In the genomic region with DNA sequence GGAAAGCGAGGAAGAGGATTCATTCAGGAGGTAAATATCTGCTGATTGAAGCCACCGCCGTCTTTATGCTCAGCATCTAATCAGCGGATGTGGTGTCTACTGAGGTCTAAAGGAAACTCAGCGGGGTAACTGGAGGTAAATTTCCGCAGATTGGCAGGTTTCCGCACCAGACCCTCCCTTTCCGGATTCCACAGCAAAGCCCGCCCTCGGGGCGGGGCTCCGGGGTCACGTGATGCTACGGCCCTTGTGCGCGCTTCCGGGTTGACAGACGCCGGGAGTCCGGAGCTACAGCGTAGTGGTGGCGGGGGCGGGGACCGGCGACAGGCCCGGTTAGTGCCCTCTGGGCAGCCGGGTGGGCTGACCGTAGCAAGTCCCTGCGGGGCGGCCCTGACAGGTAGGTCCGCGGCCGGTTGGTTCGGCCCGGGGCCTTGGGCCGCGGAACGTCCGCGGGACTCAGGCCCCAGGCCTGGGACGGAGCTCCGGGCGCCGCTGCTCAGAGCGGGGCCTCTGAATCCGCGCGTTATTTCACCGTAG, we compare ENCODE assay signal across 7 mouse cellular contexts. TPM values are rescaled to one million over a fixed set of nuclear protein-coding genes. Genes with fewer than 3 reads are reported as not detected.
A peak's percentile ranks its signal among the peaks of the same experiment; 100 is the strongest.
DNase-seq lines count a peak whose midpoint lies in the region; ATAC-seq lines count a peak whose summit lies in the region.

A gene (plus strand): TSS at position 247 of the 534 bp plus-strand sequence.

- WGBS in intestine, embryonic 16.5 days, result under 1% methylated on average over 49 of the region's 49 CpGs
- WGBS in midbrain, embryonic 11.5 days, result under 1% methylated on average over 49 of the region's 49 CpGs

- H3K4me2 ChIP-seq in intestine, embryonic 16.5 days (ENCODE audit: low read depth, low read length), result peak within 1 kb of the TSS; percentile 88
- H3K4me2 ChIP-seq in midbrain, embryonic 11.5 days, result peak within 1 kb of the TSS; percentile 77

- peak within 1 kb of the TSS; percentile 93 for H3K4me3 ChIP-seq in intestine, embryonic 16.5 days (ENCODE audit: low read length)
- peak within 1 kb of the TSS; percentile 89 for H3K4me3 ChIP-seq in midbrain, embryonic 11.5 days (ENCODE audit: low read depth, low read length)

- H3K27ac ChIP-seq in intestine, embryonic 16.5 days (ENCODE audit: low read length), result peak within 1 kb of the TSS; percentile 77
- peak within 1 kb of the TSS; percentile 41; the same call in 1 of the 2 replicates for H3K27ac ChIP-seq in midbrain, embryonic 11.5 days (ENCODE audit: low read depth, low read length)

- H3K9ac ChIP-seq in intestine, embryonic 16.5 days (ENCODE audit: low read depth, low read length), result peak within 1 kb of the TSS; percentile 85
- H3K9ac ChIP-seq in midbrain, embryonic 11.5 days (ENCODE audit: low read length), result peak within 1 kb of the TSS; percentile 79

- H3K27me3 ChIP-seq in intestine, embryonic 16.5 days (replicated peaks; ENCODE audit: control insufficient read depth, insufficient read depth, low read length), result no peaks in the 10 kb centered on the region
- H3K27me3 ChIP-seq in midbrain, embryonic 11.5 days (ENCODE audit: control insufficient read depth, insufficient read depth, low read length), result no peaks in the 10 kb centered on the region

- H3K4me1 ChIP-seq in intestine, embryonic 16.5 days (ENCODE audit: control insufficient read depth, insufficient read depth, low read length), result peaks cover 16% of the 10 kb centered on the region
- H3K4me1 ChIP-seq in midbrain, embryonic 11.5 days (ENCODE audit: control insufficient read depth, insufficient read depth, low read length), result peaks cover 8% of the 10 kb centered on the region; the same call in 1 of the 2 replicates

- intact Hi-C loops in left cerebral cortex, postnatal 36 days (cut with DNase I), result loop anchor here (10.0 kb wide), 1 partner anchor 55 kb away; no protein-coding TSS in a partner anchor

- ATAC-seq in intestine, embryonic 16.5 days, result peak; percentile 96
- peak; percentile 97 for ATAC-seq in midbrain, embryonic 11.5 days (ENCODE audit: low FRiP score)

- peak; percentile 92 for DNase-seq in adrenal gland, adult 8-10 months
- DNase-seq in embryo, embryonic 9.5 days (ENCODE audit: extremely low spot score), result peak; percentile 97
- peak; percentile 91 to 95 for DNase-seq in gastrocnemius, postnatal 4 days (ENCODE audit: low spot score in 2 of 2)
- DNase-seq in left cerebral cortex, postnatal 36 days (ENCODE audit: low spot score in 2 of 2), result peak; percentile 93
- DNase-seq in midbrain, embryonic 11.5 days (ENCODE audit: low spot score, missing footprints), result peak; percentile 100
- peak; percentile 90 for DNase-seq in skeletal muscle tissue, adult 2 months (ENCODE audit: low read depth, low spot score)

- no peaks in the 10 kb centered on the region for H3K9me3 ChIP-seq in intestine, embryonic 16.5 days (ENCODE audit: control insufficient read depth, low read length)
- no peaks in the 10 kb centered on the region for H3K9me3 ChIP-seq in midbrain, embryonic 11.5 days (ENCODE audit: control insufficient read depth, low read length)

- no peaks in the 10 kb centered on the region; the same call in none of the 2 replicates for H3K36me3 ChIP-seq in intestine, embryonic 16.5 days (ENCODE audit: control insufficient read depth, insufficient read depth, low read length)
- no peaks in the 10 kb centered on the region for H3K36me3 ChIP-seq in midbrain, embryonic 11.5 days (ENCODE audit: control insufficient read depth, insufficient read depth, low read length)

RNA-seq across cellular contexts. Expression of the gene that starts here (rescaled TPM):
- total RNA-seq in adrenal gland, adult 8-10 months (2022), result 10 to 100 TPM; 17.3 to 32.5 (median 26.0) TPM
- 10 to 100 TPM in 1 of 2 experiments, 1 to 10 TPM in 1; 8.8 to 11.3 TPM for total RNA-seq in gastrocnemius, postnatal 4 days (2021)
- 15.4 and 15.6 TPM in 2 replicates for polyA plus RNA-seq in intestine, embryonic 16.5 days (2015; fragmentation: Nextera tagmentation; extraction: Ambion mirVana)
- total RNA-seq in left cerebral cortex, postnatal 36 days (2021), result 10 to 100 TPM; 16.3 to 22.7 TPM
- polyA plus RNA-seq in midbrain, embryonic 11.5 days (2014; fragmentation: Nextera tagmentation; extraction: Ambion mirVana), result 19.1 TPM in 2 replicates

Comparison
In these comparisons a context has a peak if more than half of its experiments do, and no peak if none do; other contexts are left out.
1. Peak in every context shown above with its lines: DNase-seq, ATAC-seq, H3K4me3 ChIP-seq and H3K27ac ChIP-seq.